Mouse (Mus musculus): Measurements from ENCODE around the gene Mzf1. TPM values are rescaled to one million over a fixed set of nuclear protein-coding genes. Genes with fewer than 3 reads are reported as not detected.
A peak's percentile ranks its signal among the peaks of the same experiment; 100 is the strongest.

Mzf1 gene
- polyA plus RNA-seq, 1 experiment from 2014 or later, result 3.1 TPM

GRCm38 (mm10) chr7:13031069-13031468 is 23.5 kb downstream of the Mzf1 start:
- H3K4me1 ChIP-seq, result peaks cover 19% of the 10 kb centered on the region
- 75% methylated on average over 5 of the region's 5 CpGs for WGBS
- DNase-seq (ENCODE audit: low spot score), result no peak

GRCm38 (mm10) chr7:13028986-13029385 is 25.6 kb downstream of the Mzf1 start:
- WGBS, result 96% methylated on average over 4 of the region's 4 CpGs
- no peak overlapping the region for H3K4me3 ChIP-seq

More at GRCm38 (mm10) chr7:13031069-13031468, 23.5 kb downstream of the Mzf1 start:
- Histone ChIP-seq H3K27me3 (ENCODE audit: insufficient read depth, poor library complexity, severe bottlenecking) (no peaks in the 10 kb centered on the region), H3K9me3 (no peaks in the 10 kb centered on the region), H3K4me3 (no peak overlapping the region), H3K27ac (no peak overlapping the region), H3K36me3 (peaks cover 88% of the 10 kb centered on the region)

GRCm38 (mm10) chr7:13025511-13026112 is 29.0 kb downstream of the Mzf1 start:
- WGBS, result 32% methylated on average over 4 of the region's 4 CpGs
- Histone ChIP-seq H3K27me3 (ENCODE audit: insufficient read depth, poor library complexity, severe bottlenecking) (no peaks in the 10 kb centered on the region), H3K27ac (peak overlapping the region; percentile 99), H3K36me3 (peaks cover 54% of the 10 kb centered on the region), H3K9me3 (no peaks in the 10 kb centered on the region), H3K4me1 (peaks cover 18% of the 10 kb centered on the region), H3K4me3 (peak overlapping the region; percentile 75)
- no peak for DNase-seq (ENCODE audit: low spot score)

More at GRCm38 (mm10) chr7:13028986-13029385, 25.6 kb downstream of the Mzf1 start:
- no peak for DNase-seq (ENCODE audit: low spot score)
- Histone ChIP-seq H3K36me3 (peaks cover 84% of the 10 kb centered on the region), H3K27ac (no peak overlapping the region), H3K27me3 (ENCODE audit: insufficient read depth, poor library complexity, severe bottlenecking) (no peaks in the 10 kb centered on the region), H3K9me3 (no peaks in the 10 kb centered on the region), H3K4me1 (peaks cover 18% of the 10 kb centered on the region)

- peaks cover 18% of the 10 kb centered on the region for H3K4me1 ChIP-seq
- no peaks in the 10 kb centered on the region for H3K27me3 ChIP-seq (ENCODE audit: insufficient read depth, poor library complexity, severe bottlenecking)
- H3K9me3 ChIP-seq, result no peaks in the 10 kb centered on the region
- under 1% methylated on average over 41 of the region's 44 CpGs for WGBS
- H3K27ac ChIP-seq, result peak overlapping the region; percentile 99
- peak overlapping the region; percentile 75 for H3K4me3 ChIP-seq
- H3K36me3 ChIP-seq, result peaks cover 46% of the 10 kb centered on the region
- DNase-seq (ENCODE audit: low spot score), result peak; percentile 89
These were observed 29.8 kb downstream of the Mzf1 start for GRCm38 (mm10) chr7:13024805-13025204.

GRCm38 (mm10) chr7:13023928-13024731 is 30.4 kb downstream of the Mzf1 start:
- peak overlapping the region; percentile 99 for H3K27ac ChIP-seq
- no peaks in the 10 kb centered on the region for H3K27me3 ChIP-seq (ENCODE audit: insufficient read depth, poor library complexity, severe bottlenecking)
- H3K9me3 ChIP-seq, result no peaks in the 10 kb centered on the region
- peak overlapping the region; percentile 75 for H3K4me3 ChIP-seq
- H3K4me1 ChIP-seq, result peaks cover 18% of the 10 kb centered on the region
- WGBS, result under 1% methylated on average over 94 of the region's 95 CpGs
- H3K36me3 ChIP-seq, result peaks cover 39% of the 10 kb centered on the region
- peak; percentile 97 for DNase-seq (ENCODE audit: low spot score)

- Histone ChIP-seq H3K27me3 (ENCODE audit: insufficient read depth, poor library complexity, severe bottlenecking) (no peaks in the 10 kb centered on the region), H3K4me3 (peak overlapping the region; percentile 75), H3K36me3 (peaks cover 27% of the 10 kb centered on the region), H3K27ac (peak overlapping the region; percentile 99), H3K4me1 (peaks cover 18% of the 10 kb centered on the region), H3K9me3 (no peaks in the 10 kb centered on the region)
- peak; percentile 94 for DNase-seq (ENCODE audit: low spot score)
- 4% methylated on average over 31 of the region's 31 CpGs for WGBS
These were observed 31.6 kb downstream of the Mzf1 start for GRCm38 (mm10) chr7:13022773-13023535.

- Histone ChIP-seq H3K4me3 (no peak overlapping the region), H3K4me1 (peaks cover 6% of the 10 kb centered on the region; the same call in 1 of the 2 replicates), H3K27me3 (ENCODE audit: insufficient read depth, poor library complexity, severe bottlenecking) (no peaks in the 10 kb centered on the region), H3K9me3 (no peaks in the 10 kb centered on the region), H3K36me3 (no peaks in the 10 kb centered on the region), H3K27ac (no peak overlapping the region)
- DNase-seq (ENCODE audit: low spot score), result no peak
- 74% methylated on average over 1 of the region's 1 CpGs for WGBS
These were observed 39.3 kb downstream of the Mzf1 start for GRCm38 (mm10) chr7:13015217-13015616.

GRCm38 (mm10) chr7:13014275-13014839 is 40.2 kb downstream of the Mzf1 start:
- H3K4me1 ChIP-seq, result peaks cover 6% of the 10 kb centered on the region; the same call in 1 of the 2 replicates
- H3K36me3 ChIP-seq, result no peaks in the 10 kb centered on the region
- no peak overlapping the region for H3K4me3 ChIP-seq
- WGBS, result 33% methylated on average over 6 of the region's 6 CpGs
- H3K27me3 ChIP-seq (ENCODE audit: insufficient read depth, poor library complexity, severe bottlenecking), result no peaks in the 10 kb centered on the region
- no peak overlapping the region for H3K27ac ChIP-seq
- H3K9me3 ChIP-seq, result peaks cover 2% of the 10 kb centered on the region; the same call in 1 of the 2 replicates
- DNase-seq (ENCODE audit: low spot score), result no peak

- no peaks in the 10 kb centered on the region for H3K36me3 ChIP-seq
- no peak overlapping the region for H3K4me3 ChIP-seq
- no peak overlapping the region for H3K27ac ChIP-seq
- WGBS, result 59% methylated on average over 4 of the region's 4 CpGs
- H3K27me3 ChIP-seq (ENCODE audit: insufficient read depth, poor library complexity, severe bottlenecking), result no peaks in the 10 kb centered on the region
- peaks cover 6% of the 10 kb centered on the region; the same call in 1 of the 2 replicates for H3K4me1 ChIP-seq
- peaks cover 3% of the 10 kb centered on the region; the same call in 1 of the 2 replicates for H3K9me3 ChIP-seq
- DNase-seq (ENCODE audit: low spot score), result no peak
These were observed 40.9 kb downstream of the Mzf1 start for GRCm38 (mm10) chr7:13013671-13014070.

GRCm38 (mm10) chr7:13010005-13010908 is 44.3 kb downstream of the Mzf1 start, which contains the start of gene Zbtb45:
Gene Zbtb45 (minus strand): TSS chr7:13010034.
- 18% methylated on average over 26 of the region's 26 CpGs for WGBS
- peaks cover 27% of the 10 kb centered on the region for H3K27me3 ChIP-seq (ENCODE audit: insufficient read depth, poor library complexity, severe bottlenecking)
- peak within 1 kb of the TSS; percentile 82 for H3K4me3 ChIP-seq
- DNase-seq (ENCODE audit: low spot score), result no peak
- peaks cover 3% of the 10 kb centered on the region; the same call in 1 of the 2 replicates for H3K9me3 ChIP-seq
- H3K4me1 ChIP-seq, result peaks cover 18% of the 10 kb centered on the region
- H3K36me3 ChIP-seq, result peaks cover 26% of the 10 kb centered on the region
- peak within 1 kb of the TSS; percentile 96 for H3K27ac ChIP-seq

GRCm38 (mm10) chr7:13009143-13010004 is 45.2 kb downstream of the Mzf1 start:
- Histone ChIP-seq H3K9me3 (peaks cover 3% of the 10 kb centered on the region; the same call in 1 of the 2 replicates), H3K4me1 (peaks cover 18% of the 10 kb centered on the region), H3K36me3 (peaks cover 33% of the 10 kb centered on the region), H3K4me3 (peak overlapping the region; percentile 82), H3K27me3 (ENCODE audit: insufficient read depth, poor library complexity, severe bottlenecking) (peaks cover 27% of the 10 kb centered on the region), H3K27ac (peak overlapping the region; percentile 96)
- under 1% methylated on average over 42 of the region's 42 CpGs for WGBS
- DNase-seq (ENCODE audit: low spot score), result peak; percentile 98

Measured in heart, embryonic 10.5 days (tissue).